Mouse (Mus musculus) myocyte (in vitro differentiated cells): ENCODE results near the gene Tmem8b.

Source experiments
- CEBPB ChIP-seq: IDR thresholded peaks from 2 replicates; pipeline ENCODE4 v1.6.1; 2011; ENCODE audit warnings: mild to moderate bottlenecking, moderate library complexity; ENCODE audit not compliant: poor library complexity, insufficient read depth, severe bottlenecking
- E2F4 ChIP-seq: IDR thresholded peaks from one replicate; pipeline ENCODE4 v1.6.1; 2011; ENCODE audit warnings: mild to moderate bottlenecking, control low read depth, moderate library complexity; ENCODE audit not compliant: insufficient read depth
- MAX ChIP-seq: IDR thresholded peaks from one replicate; pipeline ENCODE4 v1.6.1; 2011; ENCODE audit warnings: low read depth, mild to moderate bottlenecking, control low read depth
- POLR2A ChIP-seq: IDR thresholded peaks from one replicate; pipeline ENCODE4 v1.6.1; 2011; ENCODE audit warnings: low read depth, mild to moderate bottlenecking, control low read depth, moderate library complexity; ENCODE audit not compliant: insufficient read length
- POLR2AphosphoS2 ChIP-seq: IDR thresholded peaks from one replicate; pipeline ENCODE4 v1.6.1; 2011; ENCODE audit warnings: low read depth, control low read depth; ENCODE audit not compliant: insufficient read length
- REST ChIP-seq: IDR thresholded peaks from one replicate; pipeline ENCODE4 v1.6.1; 2011; ENCODE audit warnings: mild to moderate bottlenecking, control low read depth, moderate library complexity; ENCODE audit not compliant: insufficient read depth, insufficient read length
- TCF12 ChIP-seq: IDR thresholded peaks from one replicate; pipeline ENCODE4 v1.6.1; 2011; ENCODE audit warnings: mild to moderate bottlenecking, control low read depth; ENCODE audit not compliant: poor library complexity, insufficient read depth, severe bottlenecking
- USF1 ChIP-seq: IDR thresholded peaks from one replicate; pipeline ENCODE4 v1.6.1; 2011; ENCODE audit warnings: low read depth, mild to moderate bottlenecking, control low read depth, moderate library complexity

GRCm38 (mm10) chr4:43629106-43629817, 39.5 kb upstream of the Tmem8b start:
- TF ChIP-seq USF1, result no peak
- no peak for TF ChIP-seq POLR2A
- TF ChIP-seq REST, result no peak
- no peak for TF ChIP-seq POLR2AphosphoS2
- no peak for TF ChIP-seq CEBPB
- no peak for TF ChIP-seq E2F4
- no peak for TF ChIP-seq TCF12
- no peak for TF ChIP-seq MAX
